Comparison of ENCODE assay signal across 21 mouse cellular contexts in genomic region chrX:104262468-104262867, GRCm38 (mm10).
"Had no signal": no experiment of that assay in that cellular context is flagged by ENCODE, and none has a peak within 500 bp of the region (broad histone marks: within the 10 kb centered on the region; RNA-seq: fewer than 3 reads in every experiment).

No protein-coding gene starts in this region.

- ATAC-seq: liver, postnatal 0 days; lung, postnatal 0 days; midbrain, embryonic 15.5 days had no signal

- H3K9ac ChIP-seq: limb, embryonic 12.5 days; limb, embryonic 15.5 days; liver, embryonic 14.5 days; liver, postnatal 0 days; lung, embryonic 14.5 days; midbrain, embryonic 12.5 days; midbrain, embryonic 15.5 days; neural tube, embryonic 12.5 days; neural tube, embryonic 15.5 days had no signal

- H3K27me3 ChIP-seq: limb, embryonic 15.5 days; midbrain, embryonic 15.5 days; neural tube, embryonic 12.5 days; neural tube, embryonic 15.5 days had no signal

- H3K27ac ChIP-seq: limb, embryonic 12.5 days; limb, embryonic 15.5 days; liver, embryonic 14.5 days; midbrain, embryonic 12.5 days; midbrain, embryonic 15.5 days; neural tube, embryonic 12.5 days; neural tube, embryonic 15.5 days; stomach, postnatal 0 days had no signal

- DNase-seq: kidney, adult 9 months; kidney, postnatal 14 days; kidney, postnatal 4 days; left cerebral cortex, postnatal 4 days; liver, postnatal 0 days; lung, embryonic 14.5 days; right cerebral cortex, adult 18-20 months; right cerebral cortex, postnatal 14 days; right cerebral cortex, postnatal 4 days; thymus, adult 2 months; thymus, postnatal 25 days had no signal

- H3K4me3 ChIP-seq: limb, embryonic 12.5 days; limb, embryonic 15.5 days; midbrain, embryonic 12.5 days; midbrain, embryonic 15.5 days; neural tube, embryonic 12.5 days; neural tube, embryonic 15.5 days had no signal

- H3K36me3 ChIP-seq: limb, embryonic 12.5 days; limb, embryonic 15.5 days; midbrain, embryonic 12.5 days; midbrain, embryonic 15.5 days; neural tube, embryonic 12.5 days; neural tube, embryonic 15.5 days had no signal

- H3K4me1 ChIP-seq: limb, embryonic 12.5 days; limb, embryonic 15.5 days; midbrain, embryonic 12.5 days; midbrain, embryonic 15.5 days; neural tube, embryonic 12.5 days; neural tube, embryonic 15.5 days had no signal

- H3K4me2 ChIP-seq: limb, embryonic 12.5 days; limb, embryonic 15.5 days; liver, embryonic 11.5 days; lung, embryonic 14.5 days; midbrain, embryonic 12.5 days; midbrain, embryonic 15.5 days; neural tube, embryonic 12.5 days; neural tube, embryonic 15.5 days had no signal

- H3K9me3 ChIP-seq: limb, embryonic 12.5 days; limb, embryonic 15.5 days; midbrain, embryonic 12.5 days; midbrain, embryonic 15.5 days; neural tube, embryonic 12.5 days; neural tube, embryonic 15.5 days had no signal
